8 mouse cellular contexts compared by ENCODE assay signal in the genomic region with DNA sequence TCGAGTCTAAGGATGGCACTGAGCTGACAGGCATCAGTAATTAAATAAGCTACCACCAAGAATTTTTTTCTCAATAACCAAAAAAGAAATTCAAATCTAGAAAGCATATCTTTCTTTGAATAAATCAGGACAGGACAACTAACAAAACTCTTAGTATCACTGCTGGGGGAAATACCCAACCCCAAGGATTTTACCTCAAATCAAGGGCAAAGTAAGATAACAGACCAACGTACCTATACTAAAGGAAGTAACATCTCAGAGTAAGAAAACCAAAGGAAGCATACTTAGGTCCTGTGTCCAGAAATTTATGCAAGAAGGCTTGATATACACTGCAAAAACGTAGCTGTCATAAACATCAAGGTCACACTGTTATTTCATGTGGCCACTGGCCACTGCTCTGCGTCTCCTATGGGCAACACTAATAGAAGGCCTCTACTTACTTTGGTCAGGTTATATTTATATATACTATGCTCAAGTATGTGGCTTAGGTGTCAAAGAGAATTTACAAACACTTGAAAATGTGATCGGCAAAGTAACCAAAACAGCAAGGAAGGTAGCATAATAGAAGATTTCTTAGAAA. TPM values are rescaled to one million over a fixed set of nuclear protein-coding genes. Genes with fewer than 3 reads are reported as not detected.
DNase-seq lines count a peak whose midpoint lies in the region; ATAC-seq and TF ChIP-seq lines count a peak whose summit lies in the region.

No protein-coding gene starts in this region.

- peaks cover 31% of the 10 kb centered on the region for H3K36me3 ChIP-seq in heart, adult 2 months (ENCODE audit: control insufficient read depth, insufficient read depth, low read length)
- peaks cover 12 to 27% of the 10 kb centered on the region in 2 experiments for H3K36me3 ChIP-seq in CH12.LX (replicated peaks in 1 of 2; ENCODE audit: control insufficient read depth in 1 of 2, insufficient read depth in 1 of 2, low read length in 1 of 2)
- no peaks in the 10 kb centered on the region for H3K36me3 ChIP-seq in forebrain, embryonic 16.5 days (ENCODE audit: control insufficient read depth, insufficient read depth)
- H3K36me3 ChIP-seq in liver, embryonic 14.5 days (replicated peaks; ENCODE audit: control insufficient read depth, insufficient read depth, low read depth) = no peaks in the 10 kb centered on the region

- ATAC-seq in forebrain, embryonic 16.5 days = no peak
- no peak for ATAC-seq in liver, embryonic 14.5 days (ENCODE audit: insufficient read depth)

- H3K4me3 ChIP-seq in heart, adult 2 months = peak overlapping the region; percentile 87
- H3K4me3 ChIP-seq in CH12.LX (replicated peaks in 1 of 3; ENCODE audit: low read depth in 2 of 3, low read length in 2 of 3, poor library complexity in 1 of 3) = peak overlapping the region; percentile 88 to 99 (median 89)
- H3K4me3 ChIP-seq in forebrain, embryonic 16.5 days (replicated peaks; ENCODE audit: low read length) = peak overlapping the region; percentile 93
- H3K4me3 ChIP-seq in liver, embryonic 14.5 days (ENCODE audit: insufficient read depth in 1 of 2, low read depth in 2 of 2, low read length in 2 of 2) = peak overlapping the region; percentile 89 to 98; a peak in 3 of 4 replicates

- no peak for TF ChIP-seq CTCF in heart, adult 2 months (IDR thresholded peaks at IDR 0.05)
- TF ChIP-seq CTCF in CH12.LX (conservative IDR thresholded peaks at IDR 0.05 in 1 of 2, IDR thresholded peaks at IDR 0.05 in 1 of 2; ENCODE audit: low read depth in 2 of 2, low read length in 2 of 2) = no peak
- TF ChIP-seq CTCF in liver, embryonic 14.5 days (IDR thresholded peaks at IDR 0.05; ENCODE audit: low read depth) = no peak

- H3K4me1 ChIP-seq in heart, adult 2 months (ENCODE audit: control insufficient read depth, insufficient read depth, low read length) = peaks cover 13% of the 10 kb centered on the region
- peaks cover 2 to 49% of the 10 kb centered on the region in 2 experiments; a peak in 2 of 4 replicates for H3K4me1 ChIP-seq in CH12.LX (ENCODE audit: control insufficient read depth in 1 of 2, insufficient read depth in 2 of 2)
- H3K4me1 ChIP-seq in forebrain, embryonic 16.5 days (replicated peaks; ENCODE audit: control insufficient read depth, insufficient read depth, low read length) = peaks cover 15% of the 10 kb centered on the region
- peaks cover 7 to 8% of the 10 kb centered on the region in 2 experiments for H3K4me1 ChIP-seq in liver, embryonic 14.5 days (replicated peaks; ENCODE audit: control insufficient read depth in 2 of 2, insufficient read depth in 2 of 2, low read length in 1 of 2)

- no peak for DNase-seq in heart, adult 2 months
- no peak for DNase-seq in heart, postnatal 25 days (ENCODE audit: low spot score)
- DNase-seq in CH12.LX (ENCODE audit: extremely low read depth) = no peak
- DNase-seq in liver, embryonic 14.5 days (ENCODE audit: low read depth in 3 of 3, low spot score in 3 of 3) = no peak
- DNase-seq in layer of hippocampus, postnatal 10 days (ENCODE audit: low spot score in 2 of 2) = no peak
- DNase-seq in left cerebral cortex, adult 11 months (ENCODE audit: low spot score) = no peak
- DNase-seq in adrenal gland, postnatal 10 days = no peak

- no peak for TF ChIP-seq POLR2A in heart, adult 2 months (IDR thresholded peaks at IDR 0.05; ENCODE audit: insufficient read depth, low read depth, low read length)
- no peak for TF ChIP-seq POLR2A in CH12.LX (IDR thresholded peaks at IDR 0.05; ENCODE audit: low read depth, low read length)

- no peak for TF ChIP-seq RAD21 in CH12.LX (IDR thresholded peaks at IDR 0.05; ENCODE audit: low read depth, low read length)

- 22% methylated on average over 5 of the region's 5 CpGs for WGBS in heart, adult 2 months
- 72% methylated on average over 5 of the region's 5 CpGs for WGBS in forebrain, embryonic 16.5 days
- WGBS in liver, embryonic 14.5 days (ENCODE audit: insufficient replicate concordance) = 49% methylated on average over 5 of the region's 5 CpGs

- intact Hi-C loops in heart, adult 2 months (cut with DNase I) = loop anchor here (2.0 to 10.0 kb wide), 4 partner anchors 15 to 127 kb away; a partner anchor contains a TSS
- intact Hi-C loops in heart, postnatal 25 days (cut with DNase I) = loop anchor here (2.0 kb wide), 1 partner anchor 23 kb away; no protein-coding TSS in a partner anchor

- H3K27ac ChIP-seq in heart, adult 2 months = peak overlapping the region; percentile 91
- peak overlapping the region; percentile 88; the same call in 1 of the 2 replicates for H3K27ac ChIP-seq in CH12.LX (ENCODE audit: insufficient read depth, low read depth)
- no peak overlapping the region for H3K27ac ChIP-seq in forebrain, embryonic 16.5 days (ENCODE audit: low read length)
- no peak overlapping the region for H3K27ac ChIP-seq in liver, embryonic 14.5 days

- peak overlapping the region; percentile 95 for H3K4me2 ChIP-seq in CH12.LX (ENCODE audit: insufficient read depth, low read depth, poor library complexity, severe bottlenecking)
- peak overlapping the region; percentile 91 for H3K4me2 ChIP-seq in forebrain, embryonic 16.5 days (ENCODE audit: low read length)
- peak overlapping the region; percentile 71 for H3K4me2 ChIP-seq in liver, embryonic 14.5 days (ENCODE audit: low read depth)

- H3K9ac ChIP-seq in heart, adult 2 months (ENCODE audit: low read depth, low read length) = peak overlapping the region; percentile 88; the same call in 1 of the 2 replicates
- peak overlapping the region; percentile 58 for H3K9ac ChIP-seq in CH12.LX (ENCODE audit: insufficient read depth, low read depth)
- H3K9ac ChIP-seq in forebrain, embryonic 16.5 days (replicated peaks; ENCODE audit: low read depth, low read length) = peak overlapping the region; percentile 88
- peak overlapping the region; percentile 93 for H3K9ac ChIP-seq in liver, embryonic 14.5 days (replicated peaks)

- in situ Hi-C loops in CH12.LX (cut with MboI; ENCODE audit: low pct_ligation_motif_present, low pct_unique_long_range_greater_than_20kb, low sequenced_read_pairs) = no loop called here

- no peaks in the 10 kb centered on the region for H3K27me3 ChIP-seq in heart, adult 2 months (ENCODE audit: control insufficient read depth, insufficient read depth, low read length)
- H3K27me3 ChIP-seq in CH12.LX (replicated peaks) = no peaks in the 10 kb centered on the region
- no peaks in the 10 kb centered on the region for H3K27me3 ChIP-seq in forebrain, embryonic 16.5 days (replicated peaks; ENCODE audit: control insufficient read depth, insufficient read depth, low read length)
- H3K27me3 ChIP-seq in liver, embryonic 14.5 days (ENCODE audit: control insufficient read depth, insufficient read depth, low read length) = no peaks in the 10 kb centered on the region

- dilution Hi-C loops in CH12.LX (cut with MboI; ENCODE audit: extremely low pct_ligation_motif_present, extremely low pct_unique_long_range_greater_than_20kb, low sequenced_read_pairs) = no loop called here

- H3K79me2 ChIP-seq in heart, adult 2 months (replicated peaks; ENCODE audit: control insufficient read depth, insufficient read depth, low read length) = no peaks in the 10 kb centered on the region
- H3K79me2 ChIP-seq in CH12.LX (replicated peaks; ENCODE audit: control insufficient read depth, extremely low read depth, insufficient read depth, poor library complexity, severe bottlenecking) = peaks cover 51% of the 10 kb centered on the region

- H3K9me3 ChIP-seq in CH12.LX (replicated peaks; ENCODE audit: low read length) = no peaks in the 10 kb centered on the region
- H3K9me3 ChIP-seq in forebrain, embryonic 16.5 days (ENCODE audit: control insufficient read depth, low read length) = no peaks in the 10 kb centered on the region
- H3K9me3 ChIP-seq in liver, embryonic 14.5 days (ENCODE audit: control insufficient read depth, low read length) = no peaks in the 10 kb centered on the region

- TF ChIP-seq EP300 in heart, adult 2 months (IDR thresholded peaks at IDR 0.05; ENCODE audit: insufficient read depth, low read depth, low read length) = no peak
- no peak for TF ChIP-seq EP300 in CH12.LX (IDR thresholded peaks at IDR 0.05; ENCODE audit: low read length)
- no peak for TF ChIP-seq EP300 in liver, embryonic 14.5 days (IDR thresholded peaks at IDR 0.05; ENCODE audit: low read depth)

TF ChIP-seq in CH12.LX, 34 proteins besides CTCF, POLR2A, EP300 and RAD21 (continues in another document):
- TF ChIP-seq ELF1 (IDR thresholded peaks at IDR 0.05; ENCODE audit: low read depth, low read length) (no peak), UBTF (IDR thresholded peaks at IDR 0.05; ENCODE audit: low read depth, low read length) (no peak), MAX (IDR thresholded peaks at IDR 0.05; ENCODE audit: low read length) (no peak), MAZ (IDR thresholded peaks at IDR 0.05; ENCODE audit: low read depth, low read length) (0 out of 2 replicates have a peak, but pooled peaks have one; percentile 6), POLR2AphosphoS2 (IDR thresholded peaks at IDR 0.05; ENCODE audit: low read depth, low read length) (no peak), NELFE (IDR thresholded peaks at IDR 0.05; ENCODE audit: low read depth, low read length) (no peak), MXI1 (IDR thresholded peaks at IDR 0.05; ENCODE audit: low read depth, low read length) (no peak), HCFC1 (IDR thresholded peaks at IDR 0.05; ENCODE audit: low read depth, low read length) (no peak)

RNA-seq across cellular contexts. Expression of a gene that starts 2.0 kb away (rescaled TPM):
- 10 to 100 TPM; 33.3 to 38.7 TPM for total RNA-seq in heart, adult 2 months (2021)
- 12.6 and 24.4 TPM in 2 replicates for polyA plus RNA-seq in heart, adult 2 months (2012; rRNA removed)
- 10 to 100 TPM; 28.9 to 35.2 TPM for total RNA-seq in heart, postnatal 25 days (2021)
- total RNA-seq in CH12.LX (2012; rRNA removed) (11.8 and 13.9 TPM in 2 replicates), CH12.LX (2014; rRNA removed) (13.4 and 19.3 TPM in 2 replicates)
- 23.0 and 24.2 TPM in 2 replicates for polyA plus RNA-seq in CH12.LX (2012; ENCODE audit: insufficient read length, low read depth)
- 48.8 and 51.0 TPM in 2 replicates for polyA plus RNA-seq in forebrain, embryonic 16.5 days (2015; fragmentation: Nextera tagmentation; extraction: Ambion mirVana)
- 3.4 and 4.1 TPM in 2 replicates for polyA plus RNA-seq in liver, embryonic 14.5 days (2012; rRNA removed)
- 6.7 and 7.2 TPM in 2 replicates for polyA plus RNA-seq in liver, embryonic 14.5 days (2014; fragmentation: Nextera tagmentation; extraction: Ambion mirVana)
- 10 to 100 TPM; 85.6 to 86.1 TPM for total RNA-seq in layer of hippocampus, postnatal 10 days (2021)
- total RNA-seq in adrenal gland, postnatal 10 days (2021) = 10 to 100 TPM; 28.5 to 36.1 TPM

RNA-seq across cellular contexts. Expression of a gene that starts 15.6 kb away (rescaled TPM):
- 1 to 10 TPM; 4.5 to 4.9 TPM for total RNA-seq in heart, adult 2 months (2021)
- polyA plus RNA-seq in heart, adult 2 months (2012; rRNA removed) = 3.0 and 6.9 TPM in 2 replicates
- 1 to 10 TPM; 5.6 to 6.4 TPM for total RNA-seq in heart, postnatal 25 days (2021)
- total RNA-seq in CH12.LX (2012; rRNA removed) = 36.2 and 57.4 TPM in 2 replicates
- 226 and 253 TPM in 2 replicates for total RNA-seq in CH12.LX (2014; rRNA removed)
- polyA plus RNA-seq in CH12.LX (2012; ENCODE audit: insufficient read length, low read depth) = 126 TPM in 2 replicates
- 99.8 and 101 TPM in 2 replicates for polyA plus RNA-seq in forebrain, embryonic 16.5 days (2015; fragmentation: Nextera tagmentation; extraction: Ambion mirVana)
- 37.2 and 49.3 TPM in 2 replicates for polyA plus RNA-seq in liver, embryonic 14.5 days (2012; rRNA removed)
- polyA plus RNA-seq in liver, embryonic 14.5 days (2014; fragmentation: Nextera tagmentation; extraction: Ambion mirVana) = 78.1 and 83.5 TPM in 2 replicates
- 10 to 100 TPM; 60.3 to 64.6 TPM for total RNA-seq in layer of hippocampus, postnatal 10 days (2021)
- 10 to 100 TPM; 16.1 to 20.7 TPM for total RNA-seq in adrenal gland, postnatal 10 days (2021)

Comparison
In these comparisons a context has a peak if more than half of its experiments do, and no peak if none do; other contexts are left out.
1. H3K27ac ChIP-seq: peak in heart, adult 2 months (single experiment) and CH12.LX (single experiment); none in forebrain, embryonic 16.5 days (single experiment) and liver, embryonic 14.5 days (single experiment).
2. Peak in every context shown above with its lines, with median percentiles within 50 percentile points of each other: H3K4me3 ChIP-seq, H3K9ac ChIP-seq and H3K4me2 ChIP-seq.